Mouse (Mus musculus) stomach, postnatal 0 days (tissue): ENCODE data around the gene Cyb5r2.

Experiments
- CTCF ChIP-seq: IDR thresholded peaks from 2 replicates; pipeline ENCODE4 v1.5.1; 2016; ENCODE audit warnings: antibody characterized with exemption, low read depth, mild to moderate bottlenecking, moderate library complexity
- EP300 ChIP-seq: optimal IDR thresholded peaks from 2 replicates; pipeline ENCODE3; 2016; ENCODE audit warnings: antibody characterized with exemption

GRCm38 (mm10) chr7:107720771-107721170, 37.1 kb downstream of the Cyb5r2 start:
- no peak for TF ChIP-seq EP300
- TF ChIP-seq CTCF: no peak
